Mouse (Mus musculus) adrenal gland, postnatal 10 days (tissue): ENCODE measurements around the gene Tubb4b. TPM values are rescaled to one million over a fixed set of nuclear protein-coding genes. Genes with fewer than 3 reads are reported as not detected.
"Not testable (repeated sequence)": the region's sequence is repeated elsewhere in the genome, so short reads cannot be mapped to it uniquely, and the experiment has no call there.

ENCODE experiments used
- DNase-seq: peaks from one replicate; pipeline ENCODE4 v3.0.0; 2021; ENCODE audit warnings: mixed read lengths
- long read RNA-seq, 2 experiments: library from polyadenylated mRNA; stranded (forward); transcript quantifications; one replicate each; pipeline ENCODE4 v2.0.0; 2021
- total RNA-seq, 2 experiments: library from RNA; stranded (reverse); gene quantifications; 2 replicates each; pipeline ENCODE4 v1.2.3; 2021

Tubb4b gene
- total RNA-seq = 100 to 1,000 TPM; 264 to 293 TPM
- long read RNA-seq, experiment 1, transcript Tubb4b-201 (4 exons, 1,598 nt) = major isoform, 426 of 821 reads
- long read RNA-seq, experiment 1, partial matches to known transcripts = 16 of 821 reads
- long read RNA-seq, experiment 1, other reads (novel, unspliced or antisense) = 379 of 821 reads
- long read RNA-seq, experiment 2, transcript Tubb4b-201 (4 exons, 1,598 nt) = major isoform, 188 of 274 reads
- long read RNA-seq, experiment 2, partial matches to known transcripts = 15 of 274 reads
- long read RNA-seq, experiment 2, other reads (novel, unspliced or antisense) = 70 of 274 reads

GRCm38 (mm10) chr2:25224492-25224765 lies at the start of gene Tubb4b:
Gene Tubb4b (minus strand): TSS chr2:25224702.
- no peak for DNase-seq

- DNase-seq = no peak
Observed at GRCm38 (mm10) chr2:25273010-25273409, 48.5 kb upstream of the Tubb4b start.

GRCm38 (mm10) chr2:25272515-25272914 lies 48.0 kb upstream of the Tubb4b start:
- no peak for DNase-seq

- DNase-seq = peak; percentile 99
Observed at GRCm38 (mm10) chr2:25271827-25272511, 47.5 kb upstream of the Tubb4b start, which contains the start of the genes Ssna1 and Anapc2. Gene Ssna1 (minus strand): TSS chr2:25272438. Gene Anapc2 (plus strand): TSS chr2:25272478.

GRCm38 (mm10) chr2:25267746-25268309 lies 43.3 kb upstream of the Tubb4b start:
- DNase-seq = no peak

- DNase-seq = no peak
Observed at GRCm38 (mm10) chr2:25267241-25267640, 42.7 kb upstream of the Tubb4b start.

- peak; percentile 67 for DNase-seq
Observed at GRCm38 (mm10) chr2:25266720-25267119, 42.2 kb upstream of the Tubb4b start.

GRCm38 (mm10) chr2:25265897-25266656 lies 41.6 kb upstream of the Tubb4b start:
- DNase-seq = no peak

- DNase-seq = peak; percentile 76
Observed at GRCm38 (mm10) chr2:25264851-25265250, 40.3 kb upstream of the Tubb4b start.

- no peak for DNase-seq
Observed at GRCm38 (mm10) chr2:25264286-25264660, 39.8 kb upstream of the Tubb4b start.

- DNase-seq = no peak
Observed at GRCm38 (mm10) chr2:25263623-25264285, 39.3 kb upstream of the Tubb4b start.

GRCm38 (mm10) chr2:25262795-25263622 lies 38.5 kb upstream of the Tubb4b start:
- peak; percentile 58 for DNase-seq

GRCm38 (mm10) chr2:25262291-25262767 lies 37.8 kb upstream of the Tubb4b start, which contains the start of gene Tprn:
Gene Tprn (plus strand): TSS chr2:25262618.
- DNase-seq = peak; percentile 96

- DNase-seq = no peak
Observed at GRCm38 (mm10) chr2:25261870-25262269, 37.4 kb upstream of the Tubb4b start.

GRCm38 (mm10) chr2:25258887-25259286 lies 34.4 kb upstream of the Tubb4b start:
- no peak for DNase-seq

- DNase-seq = not testable (repeated sequence)
Observed at GRCm38 (mm10) chr2:25257250-25257649, 32.7 kb upstream of the Tubb4b start.

GRCm38 (mm10) chr2:25256443-25257109 lies 32.1 kb upstream of the Tubb4b start:
- DNase-seq = peak; percentile 61

GRCm38 (mm10) chr2:25255284-25255779 lies 30.8 kb upstream of the Tubb4b start, which contains the start of gene Tmem203:
Gene Tmem203 (plus strand): TSS chr2:25255439.
- peak; percentile 93 for DNase-seq

GRCm38 (mm10) chr2:25252331-25252730 lies 27.8 kb upstream of the Tubb4b start:
- DNase-seq = no peak
